Mouse (Mus musculus): Measurements from ENCODE around the gene Bicra. TPM values are rescaled to one million over a fixed set of nuclear protein-coding genes. Genes with fewer than 3 reads are reported as not detected.

Gene Bicra
- total and polyA plus RNA-seq, 3 experiments, result 5.8 to 8.4 (median 7.5) TPM

- H3K27ac ChIP-seq, result peak overlapping the region; percentile 18; the same call in 1 of the 2 replicates
These were observed 117.8 kb downstream of the Bicra start for GRCm38 (mm10) chr7:15929910-15930309.

GRCm38 (mm10) chr7:15922220-15922773 is 125.4 kb downstream of the Bicra start, which contains the start of gene Selenow:
Selenow (minus strand) TSS chr7:15922402.
- intact Hi-C loops (cut with DNase I), result loop anchor here (5.0 kb wide), 2 partner anchors 125 to 175 kb away; partner anchors contain the start of genes Bicra and Napa
- H3K27ac ChIP-seq, result peak within 1 kb of the TSS; percentile 98

More at GRCm38 (mm10) chr7:15929910-15930309, 117.8 kb downstream of the Bicra start:
- no peak overlapping the region for H3K9ac ChIP-seq (ENCODE audit: low read depth, low read length)
- no peaks in the 10 kb centered on the region for H3K79me2 ChIP-seq (replicated peaks; ENCODE audit: control insufficient read depth, insufficient read depth, low read length)
- no peak overlapping the region for H3K4me3 ChIP-seq
- intact Hi-C loops (cut with DNase I), result loop anchor here (1.0 kb wide), 1 partner anchor 37 kb away; the partner anchor contains the start of gene Ehd2
- peak; percentile 77 to 83 for DNase-seq
- TF ChIP-seq EP300 (IDR thresholded peaks at IDR 0.05; ENCODE audit: insufficient read depth, low read depth, low read length) (peak; percentile 90), POLR2A (IDR thresholded peaks at IDR 0.05; ENCODE audit: insufficient read depth, low read depth, low read length) (0 out of 2 replicates have a peak, but pooled peaks have one; percentile 33), CTCF (IDR thresholded peaks at IDR 0.05) (peak; percentile 94)
- peaks cover 12% of the 10 kb centered on the region for H3K36me3 ChIP-seq (ENCODE audit: control insufficient read depth, insufficient read depth, low read length)
- no peaks in the 10 kb centered on the region for H3K27me3 ChIP-seq (ENCODE audit: control insufficient read depth, insufficient read depth, low read length)
- peaks cover 13% of the 10 kb centered on the region for H3K4me1 ChIP-seq (ENCODE audit: control insufficient read depth, insufficient read depth, low read length)
- WGBS, result 17% methylated on average over 4 of the region's 4 CpGs

GRCm38 (mm10) chr7:15921796-15922195 is 125.9 kb downstream of the Bicra start:
- peak overlapping the region; percentile 83 for H3K9ac ChIP-seq (ENCODE audit: low read depth, low read length)
- intact Hi-C loops (cut with DNase I), result loop anchor here (5.0 kb wide), 2 partner anchors 126 to 176 kb away; partner anchors contain the start of genes Bicra and Napa
- no peaks in the 10 kb centered on the region for H3K27me3 ChIP-seq (ENCODE audit: control insufficient read depth, insufficient read depth, low read length)
- WGBS, result under 1% methylated on average over 10 of the region's 10 CpGs
- peak in 1 of 2 experiments; percentile 56 for DNase-seq
- H3K4me3 ChIP-seq, result peak overlapping the region; percentile 89
- TF ChIP-seq POLR2A (IDR thresholded peaks at IDR 0.05; ENCODE audit: insufficient read depth, low read depth, low read length), result no peak
- TF ChIP-seq CTCF (IDR thresholded peaks at IDR 0.05), result no peak
- no peak for TF ChIP-seq EP300 (IDR thresholded peaks at IDR 0.05; ENCODE audit: insufficient read depth, low read depth, low read length)
- H3K79me2 ChIP-seq (replicated peaks; ENCODE audit: control insufficient read depth, insufficient read depth, low read length), result no peaks in the 10 kb centered on the region
- H3K4me1 ChIP-seq (ENCODE audit: control insufficient read depth, insufficient read depth, low read length), result peaks cover 6% of the 10 kb centered on the region
- H3K36me3 ChIP-seq (ENCODE audit: control insufficient read depth, insufficient read depth, low read length), result no peaks in the 10 kb centered on the region; the same call in 1 of the 2 replicates
- H3K27ac ChIP-seq, result peak overlapping the region; percentile 98

More at GRCm38 (mm10) chr7:15922220-15922773, 125.4 kb downstream of the Bicra start, which contains the start of gene Selenow:
- peak; percentile 92 to 93 for DNase-seq
- Histone ChIP-seq H3K27me3 (ENCODE audit: control insufficient read depth, insufficient read depth, low read length) (no peaks in the 10 kb centered on the region), H3K79me2 (replicated peaks; ENCODE audit: control insufficient read depth, insufficient read depth, low read length) (no peaks in the 10 kb centered on the region), H3K4me1 (ENCODE audit: control insufficient read depth, insufficient read depth, low read length) (peaks cover 6% of the 10 kb centered on the region), H3K4me3 (peak within 1 kb of the TSS; percentile 89), H3K36me3 (ENCODE audit: control insufficient read depth, insufficient read depth, low read length) (no peaks in the 10 kb centered on the region; the same call in 1 of the 2 replicates), H3K9ac (ENCODE audit: low read depth, low read length) (peak within 1 kb of the TSS; percentile 83)
- under 1% methylated on average over 33 of the region's 33 CpGs for WGBS
- peak; percentile 93 for TF ChIP-seq POLR2A (IDR thresholded peaks at IDR 0.05; ENCODE audit: insufficient read depth, low read depth, low read length)
- TF ChIP-seq CTCF (IDR thresholded peaks at IDR 0.05), result no peak
- TF ChIP-seq EP300 (IDR thresholded peaks at IDR 0.05; ENCODE audit: insufficient read depth, low read depth, low read length), result peak; percentile 39; the same call in 1 of the 2 replicates

Other genes starting within 250 kb of the Bicra start
- gene Obox6, start 208.2 kb downstream of the Bicra start, total RNA-seq (2021), result not detected
- gene Obox6, start 208.2 kb downstream of the Bicra start, polyA plus RNA-seq (2012; rRNA removed), result not detected in 2 replicates
- gene Crx, start 168.0 kb downstream of the Bicra start, total RNA-seq (2021), result not detected
- not detected in 2 replicates for gene Crx, start 168.0 kb downstream of the Bicra start, polyA plus RNA-seq (2012; rRNA removed)
- gene Crxos, start 165.3 kb downstream of the Bicra start, total RNA-seq (2021), result not detected
- gene Crxos, start 165.3 kb downstream of the Bicra start, polyA plus RNA-seq (2012; rRNA removed), result not detected in 2 replicates
- 100 to 1,000 TPM; 170 to 195 TPM for gene Selenow, start 125.5 kb downstream of the Bicra start, total RNA-seq (2021)
- gene Selenow, start 125.5 kb downstream of the Bicra start, polyA plus RNA-seq (2012; rRNA removed), result 312 and 325 TPM in 2 replicates
- gene Nop53, start 101.8 kb downstream of the Bicra start, total RNA-seq (2021), result 100 to 1,000 TPM; 117 to 143 TPM
- 56.3 and 60.0 TPM in 2 replicates for gene Nop53, start 101.8 kb downstream of the Bicra start, polyA plus RNA-seq (2012; rRNA removed)
- 10 to 100 TPM; 76.8 to 91.3 TPM for gene Ehd2, start 80.4 kb downstream of the Bicra start, total RNA-seq (2021)
- gene Ehd2, start 80.4 kb downstream of the Bicra start, polyA plus RNA-seq (2012; rRNA removed), result 81.9 and 100 TPM in 2 replicates
- gene Zfp541, start 13.9 kb upstream of the Bicra start, total RNA-seq (2021), result not detected
- gene Zfp541, start 13.9 kb upstream of the Bicra start, polyA plus RNA-seq (2012; rRNA removed), result 0.02 and 0.03 TPM in 2 replicates
- 10 to 100 TPM; 74.0 to 95.3 TPM for gene Napa, start 50.5 kb upstream of the Bicra start, total RNA-seq (2021)
- gene Napa, start 50.5 kb upstream of the Bicra start, polyA plus RNA-seq (2012; rRNA removed), result 147 and 165 TPM in 2 replicates
- 10 to 100 TPM; 17.8 to 20.6 TPM for gene Kptn, start 72.0 kb upstream of the Bicra start, total RNA-seq (2021)
- gene Kptn, start 72.0 kb upstream of the Bicra start, polyA plus RNA-seq (2012; rRNA removed), result 38.3 and 45.2 TPM in 2 replicates
- under 1 TPM; 0.50 to 0.84 TPM for gene Slc8a2, start 81.9 kb upstream of the Bicra start, total RNA-seq (2021)
- 0.61 and 0.96 TPM in 2 replicates for gene Slc8a2, start 81.9 kb upstream of the Bicra start, polyA plus RNA-seq (2012; rRNA removed)
- 1 to 10 TPM; 4.3 to 4.6 TPM for gene Meis3, start 127.2 kb upstream of the Bicra start, total RNA-seq (2021)
- gene Meis3, start 127.2 kb upstream of the Bicra start, polyA plus RNA-seq (2012; rRNA removed), result 7.4 and 8.7 TPM in 2 replicates
- gene Dhx34, start 174.1 kb upstream of the Bicra start, total RNA-seq (2021), result 1 to 10 TPM; 6.1 to 8.9 TPM
- gene Dhx34, start 174.1 kb upstream of the Bicra start, polyA plus RNA-seq (2012; rRNA removed), result 13.2 and 15.8 TPM in 2 replicates
- gene C5ar2, start 196.2 kb upstream of the Bicra start, total RNA-seq (2021), result 1 to 10 TPM; 1.4 to 1.6 TPM
- gene C5ar2, start 196.2 kb upstream of the Bicra start, polyA plus RNA-seq (2012; rRNA removed), result 1.1 and 1.3 TPM in 2 replicates
- gene C5ar1, start 211.6 kb upstream of the Bicra start, total RNA-seq (2021), result 1 to 10 TPM; 7.9 to 8.1 TPM
- 10.0 TPM in 2 replicates for gene C5ar1, start 211.6 kb upstream of the Bicra start, polyA plus RNA-seq (2012; rRNA removed)
- gene Inafm1, start 225.7 kb upstream of the Bicra start, total RNA-seq (2021), result 10 to 100 TPM; 15.4 to 17.4 TPM
- 12.8 and 16.3 TPM in 2 replicates for gene Inafm1, start 225.7 kb upstream of the Bicra start, polyA plus RNA-seq (2012; rRNA removed)
- 10 to 100 TPM; 33.1 to 46.7 TPM for gene Ccdc9, start 238.9 kb upstream of the Bicra start, total RNA-seq (2021)
- 21.8 and 22.1 TPM in 2 replicates for gene Ccdc9, start 238.9 kb upstream of the Bicra start, polyA plus RNA-seq (2012; rRNA removed)